ENCODE assay signal across 18 mouse cellular contexts in the genomic region with DNA sequence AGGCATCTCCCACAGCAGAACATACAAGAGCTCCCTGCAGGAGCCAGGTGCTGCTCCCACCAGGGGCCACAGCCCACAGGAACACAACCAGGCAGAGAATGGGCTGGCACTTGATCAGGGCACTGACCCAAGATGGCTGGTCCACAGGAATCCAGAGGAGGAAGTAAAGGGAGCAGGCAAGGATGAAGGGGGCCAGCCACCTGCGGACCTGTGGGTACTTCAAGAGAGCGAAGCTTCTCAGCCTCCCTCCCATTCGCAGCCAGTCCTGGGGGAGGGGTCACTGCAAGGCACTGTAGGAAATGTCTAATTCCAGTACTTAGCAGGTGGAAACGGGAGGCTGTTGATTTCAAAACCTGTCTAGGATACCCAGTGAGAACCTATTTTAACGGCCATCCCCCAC. TPM values are rescaled to one million over a fixed set of nuclear protein-coding genes. Genes with fewer than 3 reads are reported as not detected.
DNase-seq lines count a peak whose midpoint lies in the region; ATAC-seq and TF ChIP-seq lines count a peak whose summit lies in the region.
"Had no signal": no experiment of that assay in that cellular context is flagged by ENCODE, and none has a peak within 500 bp of the region (broad histone marks: within the 10 kb centered on the region; RNA-seq: fewer than 3 reads in every experiment).

No protein-coding gene starts in this region.

- TF ChIP-seq POLR2A in MEL (IDR thresholded peaks at IDR 0.05; ENCODE audit: control insufficient read depth in 1 of 2, insufficient read depth in 1 of 2, low read depth in 1 of 2, low read length in 2 of 2, poor library complexity in 1 of 2), result no peak
- TF ChIP-seq POLR2A in liver, adult 2 months (IDR thresholded peaks at IDR 0.05; ENCODE audit: extremely low read depth, insufficient read depth, low read length), result no peak

- peak overlapping the region; percentile 18 for H3K4me2 ChIP-seq in heart, embryonic 12.5 days
- no peak overlapping the region for H3K4me2 ChIP-seq in lung, postnatal 0 days (replicated peaks; ENCODE audit: low read depth, low read length)
- H3K4me2 ChIP-seq: forebrain, embryonic 13.5 days; midbrain, embryonic 12.5 days had no signal

- TF ChIP-seq EP300 in MEL (IDR thresholded peaks at IDR 0.05; ENCODE audit: low read depth in 1 of 2, low read length in 2 of 2), result no peak
- TF ChIP-seq EP300 in lung, postnatal 0 days (IDR thresholded peaks at IDR 0.05), result no peak

- H3K4me3 ChIP-seq in heart, embryonic 12.5 days, result peak overlapping the region; percentile 16
- no peak overlapping the region for H3K4me3 ChIP-seq in MEL (ENCODE audit: control insufficient read depth in 1 of 2, insufficient read depth in 1 of 2, low read depth in 2 of 2, low read length in 2 of 2)
- H3K4me3 ChIP-seq in liver, adult 2 months (ENCODE audit: insufficient read depth, low read depth, low read length), result peak overlapping the region; percentile 47
- H3K4me3 ChIP-seq in lung, postnatal 0 days (ENCODE audit: low read depth, low read length), result no peak overlapping the region
- H3K4me3 ChIP-seq: forebrain, embryonic 13.5 days; midbrain, embryonic 12.5 days had no signal

- TF ChIP-seq CTCF in MEL (IDR thresholded peaks at IDR 0.05 in 2 of 3, conservative IDR thresholded peaks at IDR 0.05 in 1 of 3; ENCODE audit: control insufficient read depth in 1 of 3, insufficient read depth in 1 of 3, low read depth in 2 of 3, low read length in 3 of 3, poor library complexity in 1 of 3, severe bottlenecking in 1 of 3), result no peak
- no peak for TF ChIP-seq CTCF in liver, adult 2 months (IDR thresholded peaks at IDR 0.05; ENCODE audit: low read depth, low read length)
- no peak for TF ChIP-seq CTCF in lung, postnatal 0 days (IDR thresholded peaks at IDR 0.05)

- no peak for DNase-seq in heart, postnatal 14 days
- no peak for DNase-seq in MEL (ENCODE audit: low read depth, low spot score)
- peak; percentile 22 to 35 for DNase-seq in cerebellum, postnatal 14 days
- DNase-seq in liver, adult 2 months (ENCODE audit: extremely low read depth, low read depth, low spot score), result peak; percentile 59
- no peak for DNase-seq in lung, postnatal 25 days (ENCODE audit: low spot score)
- no peak for DNase-seq in lung, postnatal 0 days (ENCODE audit: low spot score)
- DNase-seq in embryo, embryonic 11 days, result no peak
- DNase-seq: gastrocnemius, postnatal 36 days; heart, postnatal 10 days; lung, adult 2 months; thymus, adult 18-20 months had no signal

- peak overlapping the region; percentile 15; the same call in 1 of the 2 replicates for H3K9ac ChIP-seq in heart, embryonic 12.5 days
- no peak overlapping the region for H3K9ac ChIP-seq in MEL (ENCODE audit: control insufficient read depth, low read depth, low read length, poor library complexity, severe bottlenecking)
- H3K9ac ChIP-seq in liver, adult 2 months (ENCODE audit: low read depth, low read length), result peak overlapping the region; percentile 59
- no peak overlapping the region for H3K9ac ChIP-seq in lung, postnatal 0 days (replicated peaks; ENCODE audit: low read depth)
- H3K9ac ChIP-seq: forebrain, embryonic 13.5 days; midbrain, embryonic 12.5 days had no signal

- H3K36me3 ChIP-seq in heart, embryonic 12.5 days, result peaks cover 62% of the 10 kb centered on the region
- peaks cover 9 to 34% of the 10 kb centered on the region in 2 experiments for H3K36me3 ChIP-seq in MEL (ENCODE audit: control insufficient read depth in 1 of 2, insufficient read depth in 2 of 2, low read length in 2 of 2)
- H3K36me3 ChIP-seq in liver, adult 2 months (ENCODE audit: control insufficient read depth, insufficient read depth, low read length), result peaks cover 6% of the 10 kb centered on the region; the same call in 1 of the 2 replicates
- peaks cover 30% of the 10 kb centered on the region for H3K36me3 ChIP-seq in lung, postnatal 0 days (ENCODE audit: insufficient read depth, low read length)

- intact Hi-C loops in heart, postnatal 14 days (cut with DNase I), result loop anchor here (10.0 kb wide), 1 partner anchor 315 kb away; no protein-coding TSS in a partner anchor

- no peak for TF ChIP-seq RAD21 in MEL (IDR thresholded peaks at IDR 0.05; ENCODE audit: low read depth, low read length)

- WGBS in heart, embryonic 12.5 days, result 68% methylated on average over 5 of the region's 5 CpGs
- WGBS in liver, adult 2 months, result 25% methylated on average over 5 of the region's 5 CpGs
- WGBS in lung, postnatal 0 days, result 76% methylated on average over 5 of the region's 5 CpGs

- peak; percentile 60 for ATAC-seq in heart, embryonic 12.5 days (ENCODE audit: insufficient number of reproducible peaks, low FRiP score)
- ATAC-seq in lung, postnatal 0 days, result no peak
- ATAC-seq: forebrain, embryonic 13.5 days; Patski had no signal

- H3K9me3 ChIP-seq in heart, embryonic 12.5 days (replicated peaks), result no peaks in the 10 kb centered on the region
- H3K9me3 ChIP-seq in MEL (replicated peaks; ENCODE audit: insufficient read depth, low read length), result no peaks in the 10 kb centered on the region
- no peaks in the 10 kb centered on the region for H3K9me3 ChIP-seq in lung, postnatal 0 days (ENCODE audit: low read length)
- H3K9me3 ChIP-seq: forebrain, embryonic 13.5 days; midbrain, embryonic 12.5 days had no signal

- peak overlapping the region; percentile 51 for H3K27ac ChIP-seq in heart, embryonic 12.5 days (ENCODE audit: poor library complexity, severe bottlenecking)
- peak overlapping the region; percentile 46 for H3K27ac ChIP-seq in MEL (ENCODE audit: control insufficient read depth, low read depth, low read length)
- peak overlapping the region; percentile 79 for H3K27ac ChIP-seq in liver, adult 2 months (replicated peaks; ENCODE audit: insufficient read depth, low read depth, low read length)
- H3K27ac ChIP-seq in lung, postnatal 0 days (ENCODE audit: low read length), result no peak overlapping the region
- H3K27ac ChIP-seq: forebrain, embryonic 13.5 days; midbrain, embryonic 12.5 days had no signal

- H3K79me2 ChIP-seq in MEL (ENCODE audit: control insufficient read depth, insufficient read depth, low read length, poor library complexity), result no peaks in the 10 kb centered on the region
- H3K79me2 ChIP-seq in liver, adult 2 months (ENCODE audit: control insufficient read depth, insufficient read depth, low read length), result no peaks in the 10 kb centered on the region

- no peaks in the 10 kb centered on the region for H3K27me3 ChIP-seq in heart, embryonic 12.5 days (replicated peaks)
- H3K27me3 ChIP-seq in MEL (ENCODE audit: control insufficient read depth in 1 of 2, insufficient read depth in 2 of 2, low read length in 2 of 2), result no peaks in the 10 kb centered on the region
- no peaks in the 10 kb centered on the region for H3K27me3 ChIP-seq in liver, adult 2 months (ENCODE audit: control insufficient read depth, insufficient read depth, low read length)
- H3K27me3 ChIP-seq in lung, postnatal 0 days (replicated peaks; ENCODE audit: insufficient read depth, low read length), result no peaks in the 10 kb centered on the region
- H3K27me3 ChIP-seq: forebrain, embryonic 13.5 days; midbrain, embryonic 12.5 days; Patski had no signal

- no peaks in the 10 kb centered on the region for H3K4me1 ChIP-seq in heart, embryonic 12.5 days (replicated peaks)
- H3K4me1 ChIP-seq in MEL (ENCODE audit: control insufficient read depth in 1 of 2, insufficient read depth in 2 of 2, low read length in 2 of 2), result peaks cover 8 to 33% of the 10 kb centered on the region in 2 experiments
- H3K4me1 ChIP-seq in liver, adult 2 months (ENCODE audit: control insufficient read depth, insufficient read depth, low read length), result peaks cover 22% of the 10 kb centered on the region
- no peaks in the 10 kb centered on the region for H3K4me1 ChIP-seq in lung, postnatal 0 days (ENCODE audit: insufficient read depth, low read depth, low read length)
- H3K4me1 ChIP-seq: forebrain, embryonic 13.5 days; midbrain, embryonic 12.5 days had no signal

RNA-seq across cellular contexts. Expression of a gene that starts 1.6 kb away (rescaled TPM):
- polyA plus RNA-seq in heart, embryonic 12.5 days (2016; fragmentation: Nextera tagmentation; extraction: Ambion mirVana), result 3.2 and 3.7 TPM in 2 replicates
- 1 to 10 TPM; 6.8 to 7.4 TPM for total RNA-seq in heart, postnatal 14 days (2021)
- total RNA-seq in MEL (2012; rRNA removed), result 9.4 and 10.2 TPM in 2 replicates
- polyA plus RNA-seq in MEL (2012; ENCODE audit: insufficient read depth in 1 of 2, insufficient read length in 2 of 2, low read depth in 1 of 2, low replicate concordance in 2 of 2, missing spikeins in 1 of 2), result 10 to 100 TPM in 1 of 2 experiments, not detected in 1; 31.6 TPM
- 39.5 and 55.7 TPM in 2 replicates for total RNA-seq in liver, adult 2 months (2014; rRNA removed)
- 404 and 475 TPM in 2 replicates for polyA plus RNA-seq in liver, adult 2 months (2012; rRNA removed)
- polyA plus RNA-seq in lung, postnatal 0 days (2015; fragmentation: Nextera tagmentation; extraction: Ambion mirVana), result 0.90 and 0.91 TPM in 2 replicates

RNA-seq across cellular contexts. Expression of a gene that starts 25.7 kb away (rescaled TPM):
- polyA plus RNA-seq in heart, embryonic 12.5 days (2016; fragmentation: Nextera tagmentation; extraction: Ambion mirVana), result not detected in 2 replicates
- total RNA-seq in heart, postnatal 14 days (2021), result not detected
- total RNA-seq in MEL (2012; rRNA removed), result not detected in 2 replicates
- polyA plus RNA-seq in MEL (2012; ENCODE audit: insufficient read depth in 1 of 2, insufficient read length in 2 of 2, low read depth in 1 of 2, low replicate concordance in 2 of 2, missing spikeins in 1 of 2), result not detected
- 0.18 TPM in 1 of 2 replicates, not detected in the other for total RNA-seq in liver, adult 2 months (2014; rRNA removed)
- polyA plus RNA-seq in liver, adult 2 months (2012; rRNA removed), result not detected in 2 replicates
- polyA plus RNA-seq in lung, postnatal 0 days (2015; fragmentation: Nextera tagmentation; extraction: Ambion mirVana), result not detected in 2 replicates
- total RNA-seq: adrenal gland, adult 18-20 months; gastrocnemius, postnatal 36 days; heart, postnatal 10 days had no signal
- polyA plus RNA-seq: embryonic facial prominence, embryonic 11.5 days; intestine, embryonic 14.5 days; Patski had no signal

RNA-seq across cellular contexts. Expression of a gene that starts 29.2 kb away (rescaled TPM):
- polyA plus RNA-seq in heart, embryonic 12.5 days (2016; fragmentation: Nextera tagmentation; extraction: Ambion mirVana), result 9.8 and 10.2 TPM in 2 replicates
- 10 to 100 TPM; 73.7 to 78.8 TPM for total RNA-seq in heart, postnatal 14 days (2021)
- 89.5 and 93.1 TPM in 2 replicates for total RNA-seq in MEL (2012; rRNA removed)
- 100 to 1,000 TPM in 1 of 2 experiments, not detected in 1; 167 TPM for polyA plus RNA-seq in MEL (2012; ENCODE audit: insufficient read depth in 1 of 2, insufficient read length in 2 of 2, low read depth in 1 of 2, low replicate concordance in 2 of 2, missing spikeins in 1 of 2)
- 47.6 and 54.2 TPM in 2 replicates for total RNA-seq in liver, adult 2 months (2014; rRNA removed)
- 77.5 and 79.2 TPM in 2 replicates for polyA plus RNA-seq in liver, adult 2 months (2012; rRNA removed)
- polyA plus RNA-seq in lung, postnatal 0 days (2015; fragmentation: Nextera tagmentation; extraction: Ambion mirVana), result 6.8 and 7.5 TPM in 2 replicates

RNA-seq across cellular contexts. Expression of a gene that starts 55.3 kb away (rescaled TPM):
- 78.2 and 84.7 TPM in 2 replicates for polyA plus RNA-seq in heart, embryonic 12.5 days (2016; fragmentation: Nextera tagmentation; extraction: Ambion mirVana)
- 10 to 100 TPM; 29.2 to 33.7 TPM for total RNA-seq in heart, postnatal 14 days (2021)
- 101 and 111 TPM in 2 replicates for total RNA-seq in MEL (2012; rRNA removed)
- polyA plus RNA-seq in MEL (2012; ENCODE audit: insufficient read depth in 1 of 2, insufficient read length in 2 of 2, low read depth in 1 of 2, low replicate concordance in 2 of 2, missing spikeins in 1 of 2), result 100 to 1,000 TPM in 1 of 2 experiments, not detected in 1; 101 TPM
- 18.2 and 25.5 TPM in 2 replicates for total RNA-seq in liver, adult 2 months (2014; rRNA removed)
- polyA plus RNA-seq in liver, adult 2 months (2012; rRNA removed), result 27.3 and 30.6 TPM in 2 replicates
- 49.7 and 54.4 TPM in 2 replicates for polyA plus RNA-seq in lung, postnatal 0 days (2015; fragmentation: Nextera tagmentation; extraction: Ambion mirVana)

Comparison
In these comparisons a context has a peak if more than half of its experiments do, and no peak if none do; other contexts are left out.
1. H3K4me3 ChIP-seq: peak in heart, embryonic 12.5 days (single experiment) and liver, adult 2 months (single experiment); none in MEL (0 of 2) and lung, postnatal 0 days (single experiment).
2. H3K9ac ChIP-seq: peak in heart, embryonic 12.5 days (single experiment) and liver, adult 2 months (single experiment); none in MEL (single experiment) and lung, postnatal 0 days (single experiment).
3. DNase-seq: peak in cerebellum, postnatal 14 days (2 of 2) and liver, adult 2 months (single experiment); none in heart, postnatal 14 days (0 of 2), MEL (single experiment), lung, postnatal 25 days (single experiment), lung, postnatal 0 days (single experiment) and embryo, embryonic 11 days (single experiment).
4. RNA of a gene that starts 1.6 kb away (polyA plus RNA-seq): 404 to 475 TPM in liver, adult 2 months; 31.6 TPM in MEL, 3.2 to 3.7 TPM in heart, embryonic 12.5 days and 0.90 to 0.91 TPM in lung, postnatal 0 days; every median in the first group is over 10 times any median in the second.